Mouse (Mus musculus) kidney, adult 9 months (tissue): ENCODE data around the gene Ulk4.

Source experiments
- DNase-seq: peaks from one replicate; pipeline ENCODE4 v3.0.0; 2022

Gene Ulk4

GRCm38 (mm10) chr9:121185796-121186195 lies 91.2 kb downstream of the Ulk4 start:
- no peak for DNase-seq

GRCm38 (mm10) chr9:121176350-121176749 lies 100.6 kb downstream of the Ulk4 start:
- DNase-seq = no peak

- DNase-seq = no peak
These were observed 101.8 kb downstream of the Ulk4 start for GRCm38 (mm10) chr9:121175201-121175600.

GRCm38 (mm10) chr9:121172123-121172522 lies 104.9 kb downstream of the Ulk4 start:
- DNase-seq = peak; percentile 6

GRCm38 (mm10) chr9:121171609-121172008 lies 105.4 kb downstream of the Ulk4 start:
- no peak for DNase-seq

- no peak for DNase-seq
These were observed 112.4 kb downstream of the Ulk4 start for GRCm38 (mm10) chr9:121164607-121165006.

GRCm38 (mm10) chr9:121162789-121163188 lies 114.2 kb downstream of the Ulk4 start:
- peak; percentile 16 for DNase-seq

GRCm38 (mm10) chr9:121161818-121162565 lies 115.0 kb downstream of the Ulk4 start:
- DNase-seq = no peak

GRCm38 (mm10) chr9:121156253-121156831 lies 120.7 kb downstream of the Ulk4 start:
- DNase-seq = no peak

- DNase-seq = no peak
These were observed 123.7 kb downstream of the Ulk4 start for GRCm38 (mm10) chr9:121153276-121153675.

GRCm38 (mm10) chr9:121148602-121149001 lies 128.4 kb downstream of the Ulk4 start:
- no peak for DNase-seq

- no peak for DNase-seq
These were observed 133.8 kb downstream of the Ulk4 start for GRCm38 (mm10) chr9:121143208-121143607.

- no peak for DNase-seq
These were observed 144.4 kb downstream of the Ulk4 start for GRCm38 (mm10) chr9:121132549-121132948.

- no peak for DNase-seq
These were observed 147.5 kb downstream of the Ulk4 start for GRCm38 (mm10) chr9:121129533-121129932.

GRCm38 (mm10) chr9:121128934-121129333 lies 148.1 kb downstream of the Ulk4 start:
- DNase-seq = no peak

GRCm38 (mm10) chr9:121127025-121127424 lies 150.0 kb downstream of the Ulk4 start:
- no peak for DNase-seq

GRCm38 (mm10) chr9:121124705-121125104 lies 152.3 kb downstream of the Ulk4 start:
- DNase-seq = no peak

GRCm38 (mm10) chr9:121122039-121122438 lies 155.0 kb downstream of the Ulk4 start:
- DNase-seq = no peak

- DNase-seq = no peak
These were observed 159.1 kb downstream of the Ulk4 start for GRCm38 (mm10) chr9:121117936-121118335.

GRCm38 (mm10) chr9:121112131-121112530 lies 164.9 kb downstream of the Ulk4 start:
- no peak for DNase-seq

- peak; percentile 75 for DNase-seq
These were observed 168.9 kb downstream of the Ulk4 start for GRCm38 (mm10) chr9:121108110-121108509.

- peak; percentile 10 for DNase-seq
These were observed 169.4 kb downstream of the Ulk4 start for GRCm38 (mm10) chr9:121107643-121108042.

- peak; percentile 52 for DNase-seq
These were observed 169.9 kb downstream of the Ulk4 start for GRCm38 (mm10) chr9:121107101-121107500.

GRCm38 (mm10) chr9:121101516-121101915 lies 175.5 kb downstream of the Ulk4 start:
- no peak for DNase-seq

GRCm38 (mm10) chr9:121099453-121099852 lies 177.5 kb downstream of the Ulk4 start:
- DNase-seq = no peak
